ENCODE assay signal across 10 mouse cellular contexts in genomic region chr5:35387834-35388490, GRCm38 (mm10). TPM values are rescaled to one million over a fixed set of nuclear protein-coding genes. Genes with fewer than 3 reads are reported as not detected.
DNase-seq lines count a peak whose midpoint lies in the region; ATAC-seq lines count a peak whose summit lies in the region.
"Had no signal": no experiment of that assay in that cellular context is flagged by ENCODE, and none has a peak within 500 bp of the region (broad histone marks: within the 10 kb centered on the region; RNA-seq: fewer than 3 reads in every experiment).

No protein-coding gene starts in this region.

- no peaks in the 10 kb centered on the region for H3K36me3 ChIP-seq in kidney, embryonic 15.5 days
- H3K36me3 ChIP-seq in forebrain, embryonic 12.5 days (replicated peaks) = no peaks in the 10 kb centered on the region
- H3K36me3 ChIP-seq in limb, embryonic 13.5 days = no peaks in the 10 kb centered on the region
- no peaks in the 10 kb centered on the region for H3K36me3 ChIP-seq in neural tube, embryonic 14.5 days (ENCODE audit: control insufficient read depth, insufficient read depth, low read length)

- H3K27ac ChIP-seq in kidney, embryonic 15.5 days = no peak overlapping the region
- no peak overlapping the region for H3K27ac ChIP-seq in forebrain, embryonic 12.5 days
- H3K27ac ChIP-seq in limb, embryonic 13.5 days = no peak overlapping the region
- no peak overlapping the region for H3K27ac ChIP-seq in neural tube, embryonic 14.5 days (ENCODE audit: low read depth, low read length)
- H3K27ac ChIP-seq: left cerebral cortex, adult 2 months had no signal

- peaks cover 100% of the 10 kb centered on the region for H3K27me3 ChIP-seq in kidney, embryonic 15.5 days
- H3K27me3 ChIP-seq in forebrain, embryonic 12.5 days = peaks cover 100% of the 10 kb centered on the region
- H3K27me3 ChIP-seq in limb, embryonic 13.5 days = peaks cover 100% of the 10 kb centered on the region
- H3K27me3 ChIP-seq in neural tube, embryonic 14.5 days (ENCODE audit: control insufficient read depth, insufficient read depth, low read length) = peaks cover 95% of the 10 kb centered on the region

- peak overlapping the region; percentile 52 for H3K4me3 ChIP-seq in kidney, embryonic 15.5 days (replicated peaks)
- peak overlapping the region; percentile 54 for H3K4me3 ChIP-seq in forebrain, embryonic 12.5 days (replicated peaks)
- H3K4me3 ChIP-seq in limb, embryonic 13.5 days = peak overlapping the region; percentile 58
- peak overlapping the region; percentile 26 for H3K4me3 ChIP-seq in neural tube, embryonic 14.5 days (ENCODE audit: low read depth, low read length)
- H3K4me3 ChIP-seq: left cerebral cortex, adult 2 months had no signal

- no peak overlapping the region for H3K9ac ChIP-seq in kidney, embryonic 15.5 days
- no peak overlapping the region for H3K9ac ChIP-seq in forebrain, embryonic 12.5 days
- H3K9ac ChIP-seq in limb, embryonic 13.5 days = no peak overlapping the region
- no peak overlapping the region for H3K9ac ChIP-seq in neural tube, embryonic 14.5 days (replicated peaks; ENCODE audit: low read depth, low read length)

- peak overlapping the region; percentile 86 for H3K4me2 ChIP-seq in kidney, embryonic 15.5 days
- peak overlapping the region; percentile 75 for H3K4me2 ChIP-seq in forebrain, embryonic 12.5 days
- H3K4me2 ChIP-seq in limb, embryonic 13.5 days (replicated peaks) = peak overlapping the region; percentile 79
- peak overlapping the region; percentile 41; the same call in 1 of the 2 replicates for H3K4me2 ChIP-seq in neural tube, embryonic 14.5 days (ENCODE audit: low read depth, low read length)

- no peak for DNase-seq in kidney, postnatal 25 days
- DNase-seq in thymus, postnatal 14 days = no peak
- no peak for DNase-seq in adipocyte (ENCODE audit: low spot score)
- no peak for DNase-seq in yolk sac, embryonic 10.5 days (ENCODE audit: low spot score)
- DNase-seq: thymus, adult 18-20 months had no signal

- peaks cover 29% of the 10 kb centered on the region for H3K4me1 ChIP-seq in kidney, embryonic 15.5 days
- peaks cover 27% of the 10 kb centered on the region for H3K4me1 ChIP-seq in forebrain, embryonic 12.5 days
- H3K4me1 ChIP-seq in limb, embryonic 13.5 days = peaks cover 24% of the 10 kb centered on the region
- no peaks in the 10 kb centered on the region for H3K4me1 ChIP-seq in neural tube, embryonic 14.5 days (ENCODE audit: control insufficient read depth, insufficient read depth, low read length)

- ATAC-seq in kidney, embryonic 15.5 days (replicated peaks; ENCODE audit: low FRiP score) = no peak
- ATAC-seq in forebrain, embryonic 12.5 days (ENCODE audit: low FRiP score) = no peak
- no peak for ATAC-seq in limb, embryonic 13.5 days (ENCODE audit: low FRiP score, low read depth)
- no peak for ATAC-seq in neural tube, embryonic 14.5 days (ENCODE audit: low read depth)

- WGBS in kidney, embryonic 15.5 days = 1% methylated on average over 38 of the region's 38 CpGs
- WGBS in forebrain, embryonic 12.5 days = under 1% methylated on average over 38 of the region's 38 CpGs
- WGBS in limb, embryonic 13.5 days = 2% methylated on average over 38 of the region's 38 CpGs
- WGBS in neural tube, embryonic 14.5 days = under 1% methylated on average over 38 of the region's 38 CpGs

- H3K9me3 ChIP-seq in kidney, embryonic 15.5 days (replicated peaks) = no peaks in the 10 kb centered on the region
- no peaks in the 10 kb centered on the region for H3K9me3 ChIP-seq in forebrain, embryonic 12.5 days
- no peaks in the 10 kb centered on the region for H3K9me3 ChIP-seq in limb, embryonic 13.5 days
- H3K9me3 ChIP-seq in neural tube, embryonic 14.5 days (ENCODE audit: control insufficient read depth, low read length) = no peaks in the 10 kb centered on the region

RNA-seq across cellular contexts. Expression of gene Hmx1, which starts 0.9 kb away (rescaled TPM):
- polyA plus RNA-seq in kidney, embryonic 15.5 days (2015; fragmentation: Nextera tagmentation; extraction: Ambion mirVana) = 0.31 and 0.52 TPM in 2 replicates
- polyA plus RNA-seq in forebrain, embryonic 12.5 days (2016; fragmentation: Nextera tagmentation; extraction: Ambion mirVana) = 0.51 and 0.86 TPM in 2 replicates
- polyA plus RNA-seq in limb, embryonic 13.5 days (2015; fragmentation: Nextera tagmentation; extraction: Ambion mirVana) = 0.11 TPM in 1 of 2 replicates, not detected in the other
- polyA plus RNA-seq in neural tube, embryonic 14.5 days (2014; fragmentation: Nextera tagmentation; extraction: Ambion mirVana) = 0.17 and 3.3 TPM in 2 replicates
